Comparison of ENCODE assay signal across 8 mouse cellular contexts in genomic region chr11:71750534-71751173, GRCm38 (mm10). TPM values are rescaled to one million over a fixed set of nuclear protein-coding genes. Genes with fewer than 3 reads are reported as not detected.
A peak's percentile ranks its signal among the peaks of the same experiment; 100 is the strongest.
DNase-seq lines count a peak whose midpoint lies in the region; ATAC-seq and TF ChIP-seq lines count a peak whose summit lies in the region.

No protein-coding gene starts in this region.

- H3K9ac ChIP-seq in embryonic facial prominence, embryonic 12.5 days, result peak overlapping the region; percentile 60
- H3K9ac ChIP-seq in lung, embryonic 14.5 days, result peak overlapping the region; percentile 51

- ATAC-seq in embryonic facial prominence, embryonic 12.5 days (ENCODE audit: insufficient number of reproducible peaks, insufficient read depth, low FRiP score, low TSS enrichment), result peak; percentile 82
- peak; percentile 75; the same call in 1 of the 2 replicates for ATAC-seq in lung, embryonic 14.5 days (ENCODE audit: insufficient read depth)

- no peak for DNase-seq in testis, postnatal 10 days (ENCODE audit: low spot score)
- DNase-seq in heart, postnatal 10 days, result peak; percentile 28 to 43
- peak; percentile 74 to 77 for DNase-seq in layer of hippocampus, adult 2 months (ENCODE audit: low spot score in 2 of 2)
- peak; percentile 54 for DNase-seq in lung, embryonic 14.5 days
- peak; percentile 75 for DNase-seq in right cerebral cortex, adult 18-20 months
- DNase-seq in ovary, postnatal 14 days (ENCODE audit: low spot score), result no peak

- intact Hi-C loops in heart, postnatal 10 days (cut with DNase I), result loop anchor here (1.0 kb wide), 1 partner anchor 24 kb away; no protein-coding TSS in a partner anchor

- H3K9me3 ChIP-seq in embryonic facial prominence, embryonic 12.5 days, result no peaks in the 10 kb centered on the region
- H3K9me3 ChIP-seq in lung, embryonic 14.5 days (ENCODE audit: low read depth, low read length), result no peaks in the 10 kb centered on the region

- no peak overlapping the region for H3K27ac ChIP-seq in testis, adult 2 months (ENCODE audit: control insufficient read depth, insufficient read depth, low read depth, low read length)
- H3K27ac ChIP-seq in embryonic facial prominence, embryonic 12.5 days, result no peak overlapping the region
- H3K27ac ChIP-seq in layer of hippocampus, adult 2 months, result peak overlapping the region; percentile 99
- no peak overlapping the region for H3K27ac ChIP-seq in lung, embryonic 14.5 days (ENCODE audit: low read depth)

- 2% methylated on average over 60 of the region's 60 CpGs for WGBS in embryonic facial prominence, embryonic 12.5 days
- 2% methylated on average over 60 of the region's 60 CpGs for WGBS in lung, embryonic 14.5 days

- no peak for TF ChIP-seq CTCF in testis, adult 2 months (IDR thresholded peaks at IDR 0.05; ENCODE audit: control insufficient read depth, insufficient read depth, insufficient replicate concordance, low read depth, low read length)
- no peak for TF ChIP-seq CTCF in layer of hippocampus, adult 2 months (conservative IDR thresholded peaks at IDR 0.05)
- no peak for TF ChIP-seq CTCF in lung, embryonic 14.5 days (IDR thresholded peaks at IDR 0.05; ENCODE audit: low read depth)

- H3K4me1 ChIP-seq in testis, adult 2 months (ENCODE audit: control insufficient read depth, insufficient read depth, low read length), result no peaks in the 10 kb centered on the region; the same call in 1 of the 2 replicates
- peaks cover 6% of the 10 kb centered on the region; the same call in 1 of the 2 replicates for H3K4me1 ChIP-seq in embryonic facial prominence, embryonic 12.5 days
- no peaks in the 10 kb centered on the region for H3K4me1 ChIP-seq in lung, embryonic 14.5 days (ENCODE audit: insufficient read depth)

- peak overlapping the region; percentile 31; the same call in 1 of the 2 replicates for H3K4me3 ChIP-seq in testis, adult 2 months (ENCODE audit: control insufficient read depth, low read depth, low read length)
- H3K4me3 ChIP-seq in embryonic facial prominence, embryonic 12.5 days, result peak overlapping the region; percentile 59
- peak overlapping the region; percentile 80 for H3K4me3 ChIP-seq in layer of hippocampus, adult 2 months
- H3K4me3 ChIP-seq in lung, embryonic 14.5 days (ENCODE audit: low read depth, low read length), result peak overlapping the region; percentile 49

- TF ChIP-seq POLR2A in testis, adult 2 months (IDR thresholded peaks at IDR 0.05; ENCODE audit: control insufficient read depth, low read depth, low read length), result no peak

- H3K36me3 ChIP-seq in testis, adult 2 months (ENCODE audit: control insufficient read depth, insufficient read depth, low read length), result no peaks in the 10 kb centered on the region
- no peaks in the 10 kb centered on the region for H3K36me3 ChIP-seq in embryonic facial prominence, embryonic 12.5 days
- H3K36me3 ChIP-seq in lung, embryonic 14.5 days (ENCODE audit: insufficient read depth), result no peaks in the 10 kb centered on the region

- peak overlapping the region; percentile 97 for H3K4me2 ChIP-seq in embryonic facial prominence, embryonic 12.5 days (replicated peaks)
- H3K4me2 ChIP-seq in lung, embryonic 14.5 days, result peak overlapping the region; percentile 79

- no peaks in the 10 kb centered on the region for H3K27me3 ChIP-seq in testis, adult 2 months (ENCODE audit: control insufficient read depth, insufficient read depth, low read length)
- peaks cover 51% of the 10 kb centered on the region for H3K27me3 ChIP-seq in embryonic facial prominence, embryonic 12.5 days
- peaks cover 34% of the 10 kb centered on the region for H3K27me3 ChIP-seq in lung, embryonic 14.5 days (ENCODE audit: insufficient read depth, low read length)

RNA-seq across cellular contexts. Expression of gene Wscd1, which starts 0.9 kb away (rescaled TPM):
- polyA plus RNA-seq in testis, adult 2 months (2012; rRNA removed), result 0.33 and 0.41 TPM in 2 replicates
- polyA plus RNA-seq in embryonic facial prominence, embryonic 12.5 days (2016; fragmentation: Nextera tagmentation; extraction: Ambion mirVana), result 7.2 and 8.9 TPM in 2 replicates
- 10 to 100 TPM; 12.2 to 13.0 TPM for total RNA-seq in heart, postnatal 10 days (2021)
- 100 to 1,000 TPM; 111 to 114 TPM for total RNA-seq in layer of hippocampus, adult 2 months (2021)
- 7.1 and 7.5 TPM in 2 replicates for polyA plus RNA-seq in lung, embryonic 14.5 days (2014; fragmentation: Nextera tagmentation; extraction: Ambion mirVana)

Comparison
In these comparisons a context has a peak if more than half of its experiments do, and no peak if none do; other contexts are left out.
1. DNase-seq: peak in heart, postnatal 10 days (2 of 2), layer of hippocampus, adult 2 months (2 of 2), lung, embryonic 14.5 days (single experiment) and right cerebral cortex, adult 18-20 months (single experiment); none in testis, postnatal 10 days (single experiment) and ovary, postnatal 14 days (single experiment).
2. Peak in every context shown above with its lines, with median percentiles within 50 percentile points of each other: H3K4me3 ChIP-seq.